Mouse (Mus musculus): ENCODE results near the gene Dscam.

The Dscam gene

GRCm38 (mm10) chr16:96654054-96654453 lies 516.5 kb downstream of the Dscam start:
- no peak for DNase-seq (ENCODE audit: low read depth)

GRCm38 (mm10) chr16:96651444-96651843 lies 519.1 kb downstream of the Dscam start:
- no peak for DNase-seq (ENCODE audit: low read depth)

- no peak for DNase-seq (ENCODE audit: low read depth)
These were observed 530.5 kb downstream of the Dscam start for GRCm38 (mm10) chr16:96640101-96640500.

GRCm38 (mm10) chr16:96635916-96636315 lies 534.6 kb downstream of the Dscam start:
- DNase-seq (ENCODE audit: low read depth) = no peak

- DNase-seq (ENCODE audit: low read depth) = no peak
These were observed 535.8 kb downstream of the Dscam start for GRCm38 (mm10) chr16:96634791-96635143.

GRCm38 (mm10) chr16:96634097-96634790 lies 536.3 kb downstream of the Dscam start:
- DNase-seq (ENCODE audit: low read depth) = no peak

GRCm38 (mm10) chr16:96630241-96630640 lies 540.3 kb downstream of the Dscam start:
- DNase-seq (ENCODE audit: low read depth) = no peak

GRCm38 (mm10) chr16:96629623-96630022 lies 540.9 kb downstream of the Dscam start:
- no peak for DNase-seq (ENCODE audit: low read depth)

- no peak for DNase-seq (ENCODE audit: low read depth)
These were observed 545.1 kb downstream of the Dscam start for GRCm38 (mm10) chr16:96625468-96625867.

GRCm38 (mm10) chr16:96624570-96625411 lies 545.8 kb downstream of the Dscam start:
- DNase-seq (ENCODE audit: low read depth) = no peak

GRCm38 (mm10) chr16:96620861-96621260 lies 549.7 kb downstream of the Dscam start:
- DNase-seq (ENCODE audit: low read depth) = no peak

GRCm38 (mm10) chr16:96620402-96620801 lies 550.1 kb downstream of the Dscam start:
- DNase-seq (ENCODE audit: low read depth) = no peak

- DNase-seq (ENCODE audit: low read depth) = no peak
These were observed 552.8 kb downstream of the Dscam start for GRCm38 (mm10) chr16:96617772-96618171.

GRCm38 (mm10) chr16:96613275-96613674 lies 557.3 kb downstream of the Dscam start:
- no peak for DNase-seq (ENCODE audit: low read depth)

GRCm38 (mm10) chr16:96610806-96611205 lies 559.7 kb downstream of the Dscam start:
- peak; percentile 5 for DNase-seq (ENCODE audit: low read depth)

GRCm38 (mm10) chr16:96602206-96602605 lies 568.3 kb downstream of the Dscam start:
- peak; percentile 6 for DNase-seq (ENCODE audit: low read depth)

- DNase-seq (ENCODE audit: low read depth) = no peak
These were observed 569.8 kb downstream of the Dscam start for GRCm38 (mm10) chr16:96600791-96601190.

- DNase-seq (ENCODE audit: low read depth) = no peak
These were observed 571.0 kb downstream of the Dscam start for GRCm38 (mm10) chr16:96599401-96600060.

GRCm38 (mm10) chr16:96575841-96576240 lies 594.7 kb downstream of the Dscam start:
- no peak for DNase-seq (ENCODE audit: low read depth)

- no peak for DNase-seq (ENCODE audit: low read depth)
These were observed 603.1 kb downstream of the Dscam start for GRCm38 (mm10) chr16:96567428-96567827.

GRCm38 (mm10) chr16:96563350-96564257 lies 606.9 kb downstream of the Dscam start:
- DNase-seq (ENCODE audit: low read depth) = no peak

GRCm38 (mm10) chr16:96559796-96560195 lies 610.8 kb downstream of the Dscam start:
- DNase-seq (ENCODE audit: low read depth) = no peak
